In genomic region chr4:105907611-105908010, GRCm38 (mm10) we compare ENCODE assay signal across 22 mouse cellular contexts.
DNase-seq lines count a peak whose midpoint lies in the region; ATAC-seq and TF ChIP-seq lines count a peak whose summit lies in the region.
"Had no signal": no experiment of that assay in that cellular context is flagged by ENCODE, and none has a peak within 500 bp of the region (broad histone marks: within the 10 kb centered on the region; RNA-seq: fewer than 3 reads in every experiment).

No protein-coding gene starts in this region.

- no peaks in the 10 kb centered on the region for H3K27me3 ChIP-seq in lung, embryonic 14.5 days (ENCODE audit: insufficient read depth, low read length)
- H3K27me3 ChIP-seq in embryonic facial prominence, embryonic 14.5 days (replicated peaks; ENCODE audit: control insufficient read depth, insufficient read depth, low read length) = no peaks in the 10 kb centered on the region
- H3K27me3 ChIP-seq in midbrain, embryonic 11.5 days (ENCODE audit: control insufficient read depth, insufficient read depth, low read length) = no peaks in the 10 kb centered on the region
- H3K27me3 ChIP-seq in intestine, embryonic 16.5 days (replicated peaks; ENCODE audit: control insufficient read depth, insufficient read depth, low read length) = no peaks in the 10 kb centered on the region
- H3K27me3 ChIP-seq: midbrain, embryonic 13.5 days had no signal

- H3K4me1 ChIP-seq in lung, embryonic 14.5 days (ENCODE audit: insufficient read depth) = peaks cover 20% of the 10 kb centered on the region
- peaks cover 25% of the 10 kb centered on the region for H3K4me1 ChIP-seq in embryonic facial prominence, embryonic 14.5 days (ENCODE audit: control insufficient read depth, insufficient read depth, low read length)
- no peaks in the 10 kb centered on the region for H3K4me1 ChIP-seq in midbrain, embryonic 11.5 days (ENCODE audit: control insufficient read depth, insufficient read depth, low read length)
- H3K4me1 ChIP-seq in intestine, embryonic 16.5 days (ENCODE audit: control insufficient read depth, insufficient read depth, low read length) = 0 out of 2 replicates have a peak, but pooled peaks cover 2% of the 10 kb centered on the region
- H3K4me1 ChIP-seq: midbrain, embryonic 13.5 days had no signal

- ATAC-seq in lung, embryonic 14.5 days (ENCODE audit: insufficient read depth) = no peak
- ATAC-seq in embryonic facial prominence, embryonic 14.5 days (ENCODE audit: low read depth) = no peak
- ATAC-seq in midbrain, embryonic 11.5 days (ENCODE audit: low FRiP score) = no peak
- no peak for ATAC-seq in intestine, embryonic 16.5 days
- ATAC-seq: activated CD4-positive, CD25-positive, alpha-beta regulatory T cell, adult 4 months; forebrain, embryonic 16.5 days; inflammation-experienced regulatory T-cells, adult 6 months; liver, postnatal 0 days; midbrain, embryonic 13.5 days had no signal

- H3K27ac ChIP-seq in lung, embryonic 14.5 days (ENCODE audit: low read depth) = no peak overlapping the region
- no peak overlapping the region for H3K27ac ChIP-seq in embryonic facial prominence, embryonic 14.5 days (replicated peaks; ENCODE audit: low read depth, low read length)
- no peak overlapping the region for H3K27ac ChIP-seq in midbrain, embryonic 11.5 days (ENCODE audit: low read depth, low read length)
- H3K27ac ChIP-seq in intestine, embryonic 16.5 days (ENCODE audit: low read length) = no peak overlapping the region
- H3K27ac ChIP-seq: heart, adult 2 months; hindbrain, embryonic 14.5 days; midbrain, embryonic 13.5 days had no signal

- no peak for TF ChIP-seq CTCF in lung, embryonic 14.5 days (IDR thresholded peaks at IDR 0.05; ENCODE audit: low read depth)

- no peaks in the 10 kb centered on the region for H3K9me3 ChIP-seq in lung, embryonic 14.5 days (ENCODE audit: low read depth, low read length)
- H3K9me3 ChIP-seq in embryonic facial prominence, embryonic 14.5 days (ENCODE audit: control insufficient read depth, low read length) = no peaks in the 10 kb centered on the region
- no peaks in the 10 kb centered on the region for H3K9me3 ChIP-seq in midbrain, embryonic 11.5 days (ENCODE audit: control insufficient read depth, low read length)
- no peaks in the 10 kb centered on the region for H3K9me3 ChIP-seq in intestine, embryonic 16.5 days (ENCODE audit: control insufficient read depth, low read length)
- H3K9me3 ChIP-seq: midbrain, embryonic 13.5 days had no signal

- no peaks in the 10 kb centered on the region for H3K36me3 ChIP-seq in lung, embryonic 14.5 days (ENCODE audit: insufficient read depth)
- no peaks in the 10 kb centered on the region for H3K36me3 ChIP-seq in embryonic facial prominence, embryonic 14.5 days (ENCODE audit: control insufficient read depth, insufficient read depth, low read length)
- H3K36me3 ChIP-seq in midbrain, embryonic 11.5 days (ENCODE audit: control insufficient read depth, insufficient read depth, low read length) = no peaks in the 10 kb centered on the region
- H3K36me3 ChIP-seq in intestine, embryonic 16.5 days (ENCODE audit: control insufficient read depth, insufficient read depth, low read length) = no peaks in the 10 kb centered on the region
- H3K36me3 ChIP-seq: midbrain, embryonic 13.5 days had no signal

- H3K4me2 ChIP-seq in lung, embryonic 14.5 days = no peak overlapping the region
- H3K4me2 ChIP-seq in embryonic facial prominence, embryonic 14.5 days (ENCODE audit: low read depth, low read length) = no peak overlapping the region
- H3K4me2 ChIP-seq in midbrain, embryonic 11.5 days = no peak overlapping the region
- no peak overlapping the region for H3K4me2 ChIP-seq in intestine, embryonic 16.5 days (ENCODE audit: low read depth, low read length)
- H3K4me2 ChIP-seq: hindbrain, embryonic 14.5 days; liver, embryonic 11.5 days; midbrain, embryonic 13.5 days had no signal

- H3K4me3 ChIP-seq in lung, embryonic 14.5 days (ENCODE audit: low read depth, low read length) = no peak overlapping the region
- H3K4me3 ChIP-seq in embryonic facial prominence, embryonic 14.5 days (ENCODE audit: low read depth, low read length) = no peak overlapping the region
- no peak overlapping the region for H3K4me3 ChIP-seq in midbrain, embryonic 11.5 days (ENCODE audit: low read depth, low read length)
- no peak overlapping the region for H3K4me3 ChIP-seq in intestine, embryonic 16.5 days (ENCODE audit: low read length)
- H3K4me3 ChIP-seq: heart, adult 2 months; midbrain, embryonic 13.5 days had no signal

- H3K9ac ChIP-seq in lung, embryonic 14.5 days = no peak overlapping the region
- no peak overlapping the region for H3K9ac ChIP-seq in embryonic facial prominence, embryonic 14.5 days (ENCODE audit: low read depth, low read length)
- H3K9ac ChIP-seq in midbrain, embryonic 11.5 days (ENCODE audit: low read length) = no peak overlapping the region
- H3K9ac ChIP-seq in intestine, embryonic 16.5 days (ENCODE audit: low read depth, low read length) = no peak overlapping the region
- H3K9ac ChIP-seq: hindbrain, embryonic 14.5 days; liver, postnatal 0 days; midbrain, embryonic 13.5 days had no signal

- WGBS in lung, embryonic 14.5 days = 58% methylated on average over 7 of the region's 7 CpGs
- WGBS in embryonic facial prominence, embryonic 14.5 days = 60% methylated on average over 7 of the region's 7 CpGs
- WGBS in midbrain, embryonic 11.5 days = 90% methylated on average over 7 of the region's 7 CpGs
- WGBS in intestine, embryonic 16.5 days = 77% methylated on average over 7 of the region's 7 CpGs

- DNase-seq in cerebellum, postnatal 14 days = peak; percentile 7 to 21
- DNase-seq in cerebellum, adult 11 months = no peak
- peak; percentile 68 for DNase-seq in lung, embryonic 14.5 days
- DNase-seq in lung, postnatal 25 days (ENCODE audit: low spot score) = no peak
- peak; percentile 58 for DNase-seq in embryonic facial prominence, embryonic 14.5 days (ENCODE audit: low spot score)
- DNase-seq in midbrain, embryonic 11.5 days (ENCODE audit: low spot score, missing footprints) = no peak
- DNase-seq: adrenal gland, postnatal 25 days; cerebellum, adult 18-20 months; gastrocnemius, postnatal 25 days; heart, postnatal 36 days; kidney, adult 8-10 months; kidney, postnatal 10 days; liver, postnatal 0 days; right cerebral cortex, postnatal 14 days had no signal

Comparison
In these comparisons a context has a peak if more than half of its experiments do, and no peak if none do; other contexts are left out.
1. DNase-seq: peak in cerebellum, postnatal 14 days (2 of 2), lung, embryonic 14.5 days (single experiment) and embryonic facial prominence, embryonic 14.5 days (single experiment); none in cerebellum, adult 11 months (single experiment), lung, postnatal 25 days (single experiment) and midbrain, embryonic 11.5 days (single experiment).